Mouse (Mus musculus): ENCODE measurements around the gene Otop3. TPM values are rescaled to one million over a fixed set of nuclear protein-coding genes. Genes with fewer than 3 reads are reported as not detected.

Otop3 gene
- polyA plus RNA-seq, 3 experiments from 2014 or later: not detected

Other genes starting within 250 kb of the Otop3 start
- 100 to 1,000 TPM; 106 to 231 (median 206) TPM for gene Rab37, start 243.3 kb upstream of the Otop3 start, polyA plus RNA-seq (2017; shearing (Covaris generic))
- 1 to 10 TPM; 1.4 to 1.6 (median 1.5) TPM for gene Cd300lf, start 200.7 kb upstream of the Otop3 start, polyA plus RNA-seq (2017; shearing (Covaris generic))
- gene Slc9a3r1, start 171.4 kb upstream of the Otop3 start, polyA plus RNA-seq (2017; shearing (Covaris generic)): 100 to 1,000 TPM; 137 to 172 (median 165) TPM
- gene Tmem104, start 147.2 kb upstream of the Otop3 start, polyA plus RNA-seq (2017; shearing (Covaris generic)): 10 to 100 TPM in 1 of 3 experiments, 1 to 10 TPM in 2; 9.2 to 10.6 (median 9.8) TPM
- gene Nat9, start 146.9 kb upstream of the Otop3 start, polyA plus RNA-seq (2017; shearing (Covaris generic)): 10 to 100 TPM; 14.2 to 21.0 (median 15.1) TPM
- gene Grin2c, start 67.5 kb upstream of the Otop3 start, polyA plus RNA-seq (2017; shearing (Covaris generic)): not detected
- gene Fdxr, start 57.7 kb upstream of the Otop3 start, polyA plus RNA-seq (2017; shearing (Covaris generic)): 10 to 100 TPM; 20.6 to 26.2 (median 23.7) TPM
- 1 to 10 TPM in 1 of 3 experiments, under 1 TPM in 2; 0.62 to 1.1 (median 0.78) TPM for gene Fads6, start 37.1 kb upstream of the Otop3 start, polyA plus RNA-seq (2017; shearing (Covaris generic))
- gene Otop2, start 27.6 kb upstream of the Otop3 start, polyA plus RNA-seq (2017; shearing (Covaris generic)): not detected
- gene Ush1g, start 12.7 kb upstream of the Otop3 start, polyA plus RNA-seq (2017; shearing (Covaris generic)): not detected
- gene Hid1, start 33.0 kb downstream of the Otop3 start, polyA plus RNA-seq (2017; shearing (Covaris generic)): 1 to 10 TPM; 1.9 to 3.4 (median 2.6) TPM
- not detected for gene Cdr2l, start 47.2 kb downstream of the Otop3 start, polyA plus RNA-seq (2017; shearing (Covaris generic))
- 100 to 1,000 TPM; 173 to 208 (median 179) TPM for gene Mrpl58, start 69.0 kb downstream of the Otop3 start, polyA plus RNA-seq (2017; shearing (Covaris generic))
- gene Atp5h, start 85.2 kb downstream of the Otop3 start, polyA plus RNA-seq (2017; shearing (Covaris generic)): 100 to 1,000 TPM; 696 to 777 (median 721) TPM
- 10 to 100 TPM in 2 of 3 experiments, 1 to 10 TPM in 1; 5.6 to 15.7 (median 14.9) TPM for gene Kctd2, start 85.4 kb downstream of the Otop3 start, polyA plus RNA-seq (2017; shearing (Covaris generic))
- not detected for gene Trim80, start 105.8 kb downstream of the Otop3 start, polyA plus RNA-seq (2017; shearing (Covaris generic))
- gene Slc16a5, start 127.7 kb downstream of the Otop3 start, polyA plus RNA-seq (2017; shearing (Covaris generic)): 1 to 10 TPM; 1.1 to 3.5 (median 2.8) TPM
- gene Armc7, start 140.9 kb downstream of the Otop3 start, polyA plus RNA-seq (2017; shearing (Covaris generic)): 10 to 100 TPM; 68.2 to 95.6 (median 70.3) TPM
- gene Nt5c, start 157.1 kb downstream of the Otop3 start, polyA plus RNA-seq (2017; shearing (Covaris generic)): 100 to 1,000 TPM; 242 to 269 (median 245) TPM
- gene Jpt1, start 179.7 kb downstream of the Otop3 start, polyA plus RNA-seq (2017; shearing (Covaris generic)): 100 to 1,000 TPM; 619 to 638 (median 633) TPM
- gene Sumo2, start 201.5 kb downstream of the Otop3 start, polyA plus RNA-seq (2017; shearing (Covaris generic)): 100 to 1,000 TPM; 668 to 906 (median 737) TPM
- 10 to 100 TPM; 46.0 to 56.8 (median 53.8) TPM for gene Nup85, start 229.7 kb downstream of the Otop3 start, polyA plus RNA-seq (2017; shearing (Covaris generic))

All from inflammation-experienced regulatory T-cells, adult 6 months (primary cell).